Mouse (Mus musculus): ENCODE measurements around the gene Jazf1. TPM values are rescaled to one million over a fixed set of nuclear protein-coding genes. Genes with fewer than 3 reads are reported as not detected.
A peak's percentile ranks its signal among the peaks of the same experiment; 100 is the strongest.

The Jazf1 gene
- total and polyA plus RNA-seq, 3 experiments, result 0.42 to 1.7 (median 0.75) TPM

GRCm38 (mm10) chr6:52962600-52963429 is 105.6 kb downstream of the Jazf1 start:
- H3K79me2 ChIP-seq (replicated peaks; ENCODE audit: control insufficient read depth, extremely low read depth, insufficient read depth, poor library complexity, severe bottlenecking), result no peaks in the 10 kb centered on the region
- no peaks in the 10 kb centered on the region for H3K9me3 ChIP-seq (replicated peaks; ENCODE audit: low read length)
- H3K27me3 ChIP-seq (replicated peaks), result no peaks in the 10 kb centered on the region
- dilution Hi-C loops (cut with MboI; ENCODE audit: extremely low pct_ligation_motif_present, extremely low pct_unique_long_range_greater_than_20kb, low sequenced_read_pairs), result no loop called here
- H3K9ac ChIP-seq (ENCODE audit: insufficient read depth, low read depth), result no peak overlapping the region
- no peaks in the 10 kb centered on the region for H3K36me3 ChIP-seq (replicated peaks in 1 of 2; ENCODE audit: control insufficient read depth in 1 of 2, insufficient read depth in 1 of 2, low read length in 1 of 2)
- peak; percentile 52 for DNase-seq (ENCODE audit: extremely low read depth)
- no peak for TF ChIP-seq HCFC1 (IDR thresholded peaks at IDR 0.05; ENCODE audit: low read depth, low read length)
- TF ChIP-seq MAX (IDR thresholded peaks at IDR 0.05; ENCODE audit: low read length), result peak; percentile 62; the same call in 1 of the 2 replicates
- 0 out of 2 replicates have a peak, but pooled peaks have one; percentile 13 for TF ChIP-seq BHLHE40 (IDR thresholded peaks at IDR 0.05; ENCODE audit: low read depth, low read length)
- H3K27ac ChIP-seq (ENCODE audit: insufficient read depth, low read depth), result no peak overlapping the region
- no peak overlapping the region for H3K4me3 ChIP-seq (replicated peaks in 1 of 3; ENCODE audit: low read depth in 2 of 3, low read length in 2 of 3, poor library complexity in 1 of 3)
- peaks cover 14 to 20% of the 10 kb centered on the region in 2 experiments for H3K4me1 ChIP-seq (ENCODE audit: control insufficient read depth in 1 of 2, insufficient read depth in 2 of 2)
- H3K4me2 ChIP-seq (ENCODE audit: insufficient read depth, low read depth, poor library complexity, severe bottlenecking), result no peak overlapping the region
- in situ Hi-C loops (cut with MboI; ENCODE audit: low pct_ligation_motif_present, low pct_unique_long_range_greater_than_20kb, low sequenced_read_pairs), result no loop called here

GRCm38 (mm10) chr6:52961660-52962490 is 106.6 kb downstream of the Jazf1 start:
- in situ Hi-C loops (cut with MboI; ENCODE audit: low pct_ligation_motif_present, low pct_unique_long_range_greater_than_20kb, low sequenced_read_pairs) (no loop called here), dilution Hi-C loops (cut with MboI; ENCODE audit: extremely low pct_ligation_motif_present, extremely low pct_unique_long_range_greater_than_20kb, low sequenced_read_pairs) (no loop called here)
- Histone ChIP-seq H3K27me3 (replicated peaks) (no peaks in the 10 kb centered on the region), H3K27ac (ENCODE audit: insufficient read depth, low read depth) (no peak overlapping the region), H3K79me2 (replicated peaks; ENCODE audit: control insufficient read depth, extremely low read depth, insufficient read depth, poor library complexity, severe bottlenecking) (no peaks in the 10 kb centered on the region), H3K9ac (ENCODE audit: insufficient read depth, low read depth) (no peak overlapping the region), H3K36me3 (replicated peaks in 1 of 2; ENCODE audit: control insufficient read depth in 1 of 2, insufficient read depth in 1 of 2, low read length in 1 of 2) (no peaks in the 10 kb centered on the region), H3K4me2 (ENCODE audit: insufficient read depth, low read depth, poor library complexity, severe bottlenecking) (no peak overlapping the region), H3K4me3 (replicated peaks in 1 of 3; ENCODE audit: low read depth in 2 of 3, low read length in 2 of 3, poor library complexity in 1 of 3) (no peak overlapping the region), H3K4me1 (ENCODE audit: control insufficient read depth in 1 of 2, insufficient read depth in 2 of 2) (peaks cover 14 to 20% of the 10 kb centered on the region in 2 experiments), H3K9me3 (replicated peaks; ENCODE audit: low read length) (no peaks in the 10 kb centered on the region)
- peak; percentile 41 for DNase-seq (ENCODE audit: extremely low read depth)
- TF ChIP-seq MAX (IDR thresholded peaks at IDR 0.05; ENCODE audit: low read length) (peak; percentile 35; the same call in 1 of the 2 replicates), ZNF384 (IDR thresholded peaks at IDR 0.05; ENCODE audit: low read depth, low read length) (no peak), ETS1 (conservative IDR thresholded peaks at IDR 0.05; ENCODE audit: low read depth, low read length) (no peak), MYC (IDR thresholded peaks at IDR 0.05; ENCODE audit: low read depth, low read length) (0 out of 2 replicates have a peak, but pooled peaks have one; percentile 33)

GRCm38 (mm10) chr6:52957730-52958129 is 110.7 kb downstream of the Jazf1 start:
- TF ChIP-seq RAD21 (IDR thresholded peaks at IDR 0.05; ENCODE audit: low read depth, low read length) (peak; percentile 78), CHD1 (IDR thresholded peaks at IDR 0.05; ENCODE audit: low read depth, low read length) (no peak), CTCF (conservative IDR thresholded peaks at IDR 0.05 in 1 of 2, IDR thresholded peaks at IDR 0.05 in 1 of 2; ENCODE audit: low read depth in 2 of 2, low read length in 2 of 2) (peak; percentile 96 to 97), E2F4 (IDR thresholded peaks at IDR 0.05; ENCODE audit: insufficient replicate concordance, low read depth, low read length) (no peak), ZNF384 (IDR thresholded peaks at IDR 0.05; ENCODE audit: low read depth, low read length) (no peak), SMC3 (IDR thresholded peaks at IDR 0.05; ENCODE audit: low read depth, low read length) (peak; percentile 87), SIN3A (IDR thresholded peaks at IDR 0.05; ENCODE audit: low read length) (no peak), MXI1 (IDR thresholded peaks at IDR 0.05; ENCODE audit: low read depth, low read length) (no peak), ZMIZ1 (IDR thresholded peaks at IDR 0.05; ENCODE audit: low read depth, low read length) (no peak), MAX (IDR thresholded peaks at IDR 0.05; ENCODE audit: low read length) (0 out of 2 replicates have a peak, but pooled peaks have one; percentile 32), MYC (IDR thresholded peaks at IDR 0.05; ENCODE audit: low read depth, low read length) (0 out of 2 replicates have a peak, but pooled peaks have one; percentile 40), MEF2A (IDR thresholded peaks at IDR 0.05; ENCODE audit: borderline replicate concordance, low read depth, low read length) (no peak), BHLHE40 (IDR thresholded peaks at IDR 0.05; ENCODE audit: low read depth, low read length) (peak; percentile 65), JUN (IDR thresholded peaks at IDR 0.05; ENCODE audit: insufficient read depth, low read depth, low read length) (no peak)
- dilution Hi-C loops (cut with MboI; ENCODE audit: extremely low pct_ligation_motif_present, extremely low pct_unique_long_range_greater_than_20kb, low sequenced_read_pairs), result no loop called here
- peaks cover 13 to 22% of the 10 kb centered on the region in 2 experiments for H3K4me1 ChIP-seq (ENCODE audit: control insufficient read depth in 1 of 2, insufficient read depth in 2 of 2)
- no peaks in the 10 kb centered on the region for H3K79me2 ChIP-seq (replicated peaks; ENCODE audit: control insufficient read depth, extremely low read depth, insufficient read depth, poor library complexity, severe bottlenecking)
- H3K27ac ChIP-seq (ENCODE audit: insufficient read depth, low read depth), result no peak overlapping the region
- no peak overlapping the region for H3K4me2 ChIP-seq (ENCODE audit: insufficient read depth, low read depth, poor library complexity, severe bottlenecking)
- H3K36me3 ChIP-seq (replicated peaks in 1 of 2; ENCODE audit: control insufficient read depth in 1 of 2, insufficient read depth in 1 of 2, low read length in 1 of 2), result no peaks in the 10 kb centered on the region
- peak; percentile 73 for DNase-seq (ENCODE audit: extremely low read depth)
- H3K9me3 ChIP-seq (replicated peaks; ENCODE audit: low read length), result no peaks in the 10 kb centered on the region
- H3K4me3 ChIP-seq (replicated peaks in 1 of 3; ENCODE audit: low read depth in 2 of 3, low read length in 2 of 3, poor library complexity in 1 of 3), result no peak overlapping the region
- H3K27me3 ChIP-seq (replicated peaks), result no peaks in the 10 kb centered on the region
- no peak overlapping the region for H3K9ac ChIP-seq (ENCODE audit: insufficient read depth, low read depth)
- in situ Hi-C loops (cut with MboI; ENCODE audit: low pct_ligation_motif_present, low pct_unique_long_range_greater_than_20kb, low sequenced_read_pairs), result no loop called here
